Mouse (Mus musculus): ENCODE data around the gene Olfr295.

GRCm38 (mm10) chr7:86583562-86583961 lies at the start of gene Olfr295:
- no peak for TF ChIP-seq CTCF (conservative IDR thresholded peaks at IDR 0.05; ENCODE audit: insufficient read depth, insufficient read length, low read depth, low read length)
- no peak for TF ChIP-seq POLR2A (IDR thresholded peaks at IDR 0.05; ENCODE audit: low read depth, low read length)
